Mouse (Mus musculus) liver, embryonic 14.5 days (tissue): ENCODE measurements around the gene Filip1l. TPM values are rescaled to one million over a fixed set of nuclear protein-coding genes. Genes with fewer than 3 reads are reported as not detected.

ENCODE experiments used
- ATAC-seq: fragments of 200-750 bp; cut with Nextera tagmentation; 2 replicates; pipeline ENCODE4 v1.8.0; 2017; ENCODE audit warnings: moderate number of reproducible peaks, mild to moderate bottlenecking, moderate library complexity; ENCODE audit not compliant: insufficient read depth
- DNase-seq, 3 experiments: peaks; one replicate each; pipeline ENCODE4 v3.0.0-alpha.2; 2012 to 2013; ENCODE audit warnings: low read depth in 3 of 3, low spot score in 3 of 3
- H3K27ac ChIP-seq: fragments of 300-500 bp; sonication (generic); 2 replicates; pipeline ENCODE4 v1.5.1; 2014; ENCODE audit warnings: moderate library complexity, mild to moderate bottlenecking, control low read depth, inconsistent platforms
- H3K27me3 ChIP-seq: fragments of 300-500 bp; sonication (generic); 2 replicates; pipeline ENCODE4 v1.6.1; 2014; ENCODE audit warnings: mild to moderate bottlenecking, low read length, moderate library complexity; ENCODE audit not compliant: control insufficient read depth, insufficient read depth
- H3K36me3 ChIP-seq: fragments of 300-500 bp; sonication (generic); replicated peaks from 2 replicates; pipeline ENCODE4 v1.6.1; 2014; ENCODE audit warnings: low read depth; ENCODE audit not compliant: control insufficient read depth, insufficient read depth
- H3K4me1 ChIP-seq, 2 experiments: fragments of 200-500 bp in 1 of 2; fragments of 300-500 bp in 1 of 2; sonication (generic) in 1 of 2; replicated peaks; 2 replicates each; pipeline ENCODE4 v1.6.1; 2012 to 2014; ENCODE audit warnings: antibody characterized with exemption in 1 of 2, inconsistent platforms in 1 of 2, low read length in 1 of 2; ENCODE audit not compliant: control insufficient read depth in 2 of 2, insufficient read depth in 2 of 2
- H3K4me2 ChIP-seq: fragments of 300-500 bp; sonication (generic); 2 replicates; pipeline ENCODE4 v1.6.1; 2014; ENCODE audit warnings: low read depth, mild to moderate bottlenecking, control low read depth, moderate library complexity
- H3K4me3 ChIP-seq, 2 experiments: fragments of 200-500 bp in 1 of 2; fragments of 300-500 bp in 1 of 2; sonication (generic) in 1 of 2; 2 replicates each; pipeline ENCODE4 v1.5.1; 2012 to 2014; ENCODE audit warnings: low read depth in 2 of 2, low read length in 2 of 2, mild to moderate bottlenecking in 2 of 2, control low read depth in 1 of 2, inconsistent platforms in 1 of 2, moderate library complexity in 1 of 2; ENCODE audit not compliant: insufficient read depth in 1 of 2
- H3K9ac ChIP-seq: fragments of 300-500 bp; sonication (generic); replicated peaks from 2 replicates; pipeline ENCODE4 v1.6.1; 2014; ENCODE audit warnings: mild to moderate bottlenecking, control low read depth, moderate library complexity
- H3K9me3 ChIP-seq: fragments of 300-500 bp; sonication (generic); 2 replicates; pipeline ENCODE4 v1.6.1; 2016; ENCODE audit warnings: low read length, mixed read lengths; ENCODE audit not compliant: control insufficient read depth
- CTCF ChIP-seq: IDR thresholded peaks from 2 replicates; pipeline ENCODE4 v1.5.1; 2016; ENCODE audit warnings: antibody characterized with exemption, low read depth, control low read depth
- EP300 ChIP-seq: IDR thresholded peaks from 2 replicates; pipeline ENCODE4 v1.6.1; 2016; ENCODE audit warnings: antibody characterized with exemption, low read depth
- WGBS: fragments of 180-500 bp; shearing (Covaris S2); extraction: QIAGEN DNeasy Blood & Tissue Kit; methylation state at CpG from one replicate; pipeline ENCODE4 v1.1.7; 2014; ENCODE audit not compliant: insufficient replicate concordance; 5-methylcytosine and 5-hydroxymethylcytosine counted together
- polyA plus RNA-seq, 2 experiments: library from polyadenylated mRNA; depleted of rRNA in 1 of 2; stranded (reverse) in 1 of 2; unstranded in 1 of 2; fragments of >200 nt; fragmentation: Nextera tagmentation in 1 of 2; extraction: Ambion mirVana in 1 of 2; gene quantifications; 2 replicates each; pipeline versions ENCODE4 v1.2.1 to v1.2.3; 2012 to 2014

The Filip1l gene
- polyA plus RNA-seq, 2 experiments, result 2.1 to 3.3 TPM

- H3K4me3 ChIP-seq, result no peak overlapping the region
- no peaks in the 10 kb centered on the region for H3K27me3 ChIP-seq
- DNase-seq, result no peak
- ATAC-seq, result no peak
- H3K4me1 ChIP-seq, result no peaks in the 10 kb centered on the region
- WGBS, result 56% methylated on average over 4 of the region's 4 CpGs
- H3K4me2 ChIP-seq, result no peak overlapping the region
- H3K27ac ChIP-seq, result no peak overlapping the region
- no peaks in the 10 kb centered on the region for H3K9me3 ChIP-seq
- no peak overlapping the region for H3K9ac ChIP-seq
- TF ChIP-seq EP300, result no peak
- no peak for TF ChIP-seq CTCF
- no peaks in the 10 kb centered on the region for H3K36me3 ChIP-seq
Measured at GRCm38 (mm10) chr16:57504728-57505127, 151.8 kb downstream of the Filip1l start.

GRCm38 (mm10) chr16:57506133-57506532, 153.2 kb downstream of the Filip1l start:
- Histone ChIP-seq H3K27me3 (no peaks in the 10 kb centered on the region), H3K4me3 (no peak overlapping the region), H3K9ac (no peak overlapping the region), H3K36me3 (no peaks in the 10 kb centered on the region), H3K27ac (no peak overlapping the region), H3K4me2 (no peak overlapping the region), H3K4me1 (no peaks in the 10 kb centered on the region), H3K9me3 (no peaks in the 10 kb centered on the region)
- TF ChIP-seq CTCF, result no peak
- 57% methylated on average over 6 of the region's 6 CpGs for WGBS
- DNase-seq (no peak), ATAC-seq (no peak)

- Histone ChIP-seq H3K9me3 (no peaks in the 10 kb centered on the region), H3K4me2 (no peak overlapping the region), H3K27ac (no peak overlapping the region), H3K4me3 (no peak overlapping the region), H3K4me1 (no peaks in the 10 kb centered on the region), H3K36me3 (no peaks in the 10 kb centered on the region), H3K9ac (no peak overlapping the region), H3K27me3 (no peaks in the 10 kb centered on the region)
- ATAC-seq, result no peak
- no peak for TF ChIP-seq CTCF
- TF ChIP-seq EP300, result no peak
- DNase-seq, result no peak
- WGBS, result 68% methylated on average over 1 of the region's 1 CpGs
Measured at GRCm38 (mm10) chr16:57508351-57508750, 155.5 kb downstream of the Filip1l start.

- H3K27me3 ChIP-seq, result no peaks in the 10 kb centered on the region
- no peak for ATAC-seq
- 23% methylated on average over 3 of the region's 3 CpGs for WGBS
Measured at GRCm38 (mm10) chr16:57509099-57509498, 156.2 kb downstream of the Filip1l start.

GRCm38 (mm10) chr16:57513562-57513961, 160.7 kb downstream of the Filip1l start:
- H3K4me3 ChIP-seq, result no peak overlapping the region
- no peaks in the 10 kb centered on the region for H3K4me1 ChIP-seq
- H3K9ac ChIP-seq, result no peak overlapping the region
- no peak overlapping the region for H3K27ac ChIP-seq
- DNase-seq, result no peak
- H3K4me2 ChIP-seq, result no peak overlapping the region
- H3K27me3 ChIP-seq, result no peaks in the 10 kb centered on the region
- 69% methylated on average over 7 of the region's 7 CpGs for WGBS
- no peaks in the 10 kb centered on the region for H3K9me3 ChIP-seq
- ATAC-seq, result no peak
- TF ChIP-seq CTCF (no peak), EP300 (no peak)
- H3K36me3 ChIP-seq, result no peaks in the 10 kb centered on the region

More at GRCm38 (mm10) chr16:57509099-57509498, 156.2 kb downstream of the Filip1l start:
- DNase-seq, result no peak
- H3K27ac ChIP-seq, result no peak overlapping the region
- no peaks in the 10 kb centered on the region for H3K9me3 ChIP-seq
- H3K36me3 ChIP-seq, result no peaks in the 10 kb centered on the region
- H3K9ac ChIP-seq, result no peak overlapping the region
- no peak overlapping the region for H3K4me2 ChIP-seq
- no peaks in the 10 kb centered on the region for H3K4me1 ChIP-seq
- TF ChIP-seq CTCF, result no peak
- TF ChIP-seq EP300, result no peak
- no peak overlapping the region for H3K4me3 ChIP-seq
